Mouse (Mus musculus) myocyte (in vitro differentiated cells): ENCODE results near the gene B3galt5.

Source experiments
- CEBPB ChIP-seq: IDR thresholded peaks from 2 replicates; pipeline ENCODE4 v1.6.1; 2011; ENCODE audit warnings: mild to moderate bottlenecking, moderate library complexity; ENCODE audit not compliant: poor library complexity, insufficient read depth, severe bottlenecking
- MAX ChIP-seq: IDR thresholded peaks from one replicate; pipeline ENCODE4 v1.6.1; 2011; ENCODE audit warnings: low read depth, mild to moderate bottlenecking, control low read depth
- MYOD1 ChIP-seq, 3 experiments: IDR thresholded peaks; one replicate each; pipeline ENCODE4 v1.6.1; 2011; ENCODE audit warnings: control low read depth in 2 of 3, low read depth in 2 of 3, mild to moderate bottlenecking in 2 of 3, moderate library complexity in 1 of 3; ENCODE audit not compliant: insufficient read length in 2 of 3, control insufficient read depth in 1 of 3
- MYOG ChIP-seq, 3 experiments: IDR thresholded peaks; one replicate each; pipeline ENCODE4 v1.6.1; 2011; ENCODE audit warnings: control low read depth in 2 of 3, low read depth in 2 of 3, mild to moderate bottlenecking in 2 of 3; ENCODE audit not compliant: insufficient read length in 2 of 3, control insufficient read depth in 1 of 3, insufficient read depth in 1 of 3
- POLR2A ChIP-seq: IDR thresholded peaks from one replicate; pipeline ENCODE4 v1.6.1; 2011; ENCODE audit warnings: low read depth, mild to moderate bottlenecking, control low read depth, moderate library complexity; ENCODE audit not compliant: insufficient read length
- POLR2AphosphoS2 ChIP-seq: IDR thresholded peaks from one replicate; pipeline ENCODE4 v1.6.1; 2011; ENCODE audit warnings: low read depth, control low read depth; ENCODE audit not compliant: insufficient read length
- REST ChIP-seq: IDR thresholded peaks from one replicate; pipeline ENCODE4 v1.6.1; 2011; ENCODE audit warnings: mild to moderate bottlenecking, control low read depth, moderate library complexity; ENCODE audit not compliant: insufficient read depth, insufficient read length
- SRF ChIP-seq: IDR thresholded peaks from one replicate; pipeline ENCODE4 v1.6.1; 2011; ENCODE audit warnings: low read depth; ENCODE audit not compliant: control insufficient read depth, insufficient read length
- TCF12 ChIP-seq: IDR thresholded peaks from one replicate; pipeline ENCODE4 v1.6.1; 2011; ENCODE audit warnings: mild to moderate bottlenecking, control low read depth; ENCODE audit not compliant: poor library complexity, insufficient read depth, severe bottlenecking
- USF1 ChIP-seq: IDR thresholded peaks from one replicate; pipeline ENCODE4 v1.6.1; 2011; ENCODE audit warnings: low read depth, mild to moderate bottlenecking, control low read depth, moderate library complexity

DNA sequence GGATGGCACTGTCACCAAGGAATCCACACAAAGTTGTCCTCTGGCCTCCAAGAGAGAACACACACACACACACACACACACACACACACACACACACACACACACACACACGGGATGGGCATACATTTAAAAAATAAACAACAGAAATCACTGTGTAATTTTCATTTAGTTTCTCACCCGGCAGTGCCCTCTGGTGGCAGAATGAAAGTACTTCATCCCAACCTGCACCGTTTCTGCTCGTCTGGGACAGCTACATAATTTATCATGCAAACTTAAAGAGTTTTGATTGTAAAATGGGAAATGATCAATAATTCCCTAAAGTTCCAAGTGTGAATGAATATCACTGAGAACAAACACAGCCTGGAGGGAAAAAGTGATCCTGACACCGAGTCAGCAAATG lies 105.7 kb downstream of the B3galt5 start:
- no peak for TF ChIP-seq MYOD1 (IDR thresholded peaks at IDR 0.05; ENCODE audit: control insufficient read depth in 1 of 3, insufficient read length in 2 of 3, low read depth in 2 of 3)
- no peak for TF ChIP-seq MAX
- no peak for TF ChIP-seq POLR2A
- TF ChIP-seq TCF12: no peak
- TF ChIP-seq SRF: no peak
- TF ChIP-seq MYOG (IDR thresholded peaks at IDR 0.05; ENCODE audit: control insufficient read depth in 1 of 3, insufficient read depth in 1 of 3, insufficient read length in 2 of 3, low read depth in 2 of 3): no peak
- TF ChIP-seq CEBPB: no peak
- TF ChIP-seq POLR2AphosphoS2: no peak
- no peak for TF ChIP-seq USF1
- no peak for TF ChIP-seq REST
